Comparison of ENCODE assay signal across 8 mouse cellular contexts in the genomic region with DNA sequence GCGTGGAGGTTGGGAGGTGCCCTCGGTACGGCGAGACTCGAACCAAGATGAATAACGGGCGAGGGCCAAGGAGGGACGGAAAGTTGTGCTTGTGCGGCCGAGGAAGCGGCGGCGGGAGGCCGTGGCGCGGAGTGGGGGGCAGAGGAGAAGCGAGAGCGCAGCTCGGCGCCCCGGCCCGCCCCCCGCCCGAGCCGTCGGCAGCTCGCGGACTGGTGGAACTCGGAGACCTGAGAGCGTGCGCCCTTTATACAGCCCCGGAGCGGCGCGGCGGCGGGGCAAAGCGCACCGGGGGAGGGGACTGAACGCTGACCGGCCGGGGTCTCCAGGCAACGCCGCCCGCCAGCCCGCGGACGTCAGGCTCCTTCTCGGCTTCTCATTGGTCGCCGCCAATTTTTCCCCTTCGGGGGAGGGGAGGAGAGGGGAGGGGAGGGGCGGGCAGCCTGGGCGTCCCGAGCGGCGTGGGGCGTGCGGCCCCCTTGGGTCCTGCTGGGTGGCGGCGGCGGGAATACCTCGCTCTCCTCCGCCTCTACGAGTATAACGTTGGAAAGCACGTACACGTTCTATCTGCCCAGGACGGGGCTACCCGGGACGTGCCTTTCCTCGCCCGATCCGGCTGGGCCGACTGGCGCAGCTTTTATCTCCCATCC. TPM values are rescaled to one million over a fixed set of nuclear protein-coding genes. Genes with fewer than 3 reads are reported as not detected.
DNase-seq lines count a peak whose midpoint lies in the region; ATAC-seq lines count a peak whose summit lies in the region.

A gene (minus strand): TSS at position 221 of the 647 bp plus-strand sequence.

- H3K27ac ChIP-seq in intestine, embryonic 14.5 days (ENCODE audit: low read depth), result peak within 1 kb of the TSS; percentile 97

- peaks cover 36% of the 10 kb centered on the region for H3K36me3 ChIP-seq in intestine, embryonic 14.5 days (ENCODE audit: control insufficient read depth, insufficient read depth, low read length)

- DNase-seq in adrenal gland, adult (ENCODE audit: inconsistent age in 2 of 2, low spot score in 1 of 2), result peak; percentile 98
- peak; percentile 97 for DNase-seq in embryo, embryonic 11 days
- DNase-seq in gastrocnemius, postnatal 25 days, result peak; percentile 97
- DNase-seq in intestine, embryonic 14.5 days (ENCODE audit: low spot score), result peak; percentile 94
- peak; percentile 87 to 89 for DNase-seq in left cerebral cortex, postnatal 14 days (ENCODE audit: low spot score in 2 of 2)
- DNase-seq in right cerebral cortex, postnatal 14 days, result peak; percentile 88
- DNase-seq in urinary bladder, postnatal 36 days (ENCODE audit: low spot score in 2 of 2), result peak; percentile 95 to 98

- peak within 1 kb of the TSS; percentile 98 for H3K9ac ChIP-seq in intestine, embryonic 14.5 days (ENCODE audit: low read length)

- WGBS in intestine, embryonic 14.5 days, result under 1% methylated on average over 63 of the region's 76 CpGs

- H3K4me1 ChIP-seq in intestine, embryonic 14.5 days (replicated peaks; ENCODE audit: control insufficient read depth, insufficient read depth, low read length), result peaks cover 16% of the 10 kb centered on the region

- no peaks in the 10 kb centered on the region for H3K9me3 ChIP-seq in intestine, embryonic 14.5 days (ENCODE audit: control insufficient read depth, low read length)

- intact Hi-C loops in left cerebral cortex, postnatal 14 days (cut with DNase I), result loop anchor here (5.0 kb wide), 1 partner anchor 76 kb away; no protein-coding TSS in a partner anchor

- H3K4me3 ChIP-seq in intestine, embryonic 14.5 days (ENCODE audit: low read depth, low read length), result peak within 1 kb of the TSS; percentile 77

- peak within 1 kb of the TSS; percentile 61 for H3K4me2 ChIP-seq in intestine, embryonic 14.5 days (ENCODE audit: low read length)

- ATAC-seq in intestine, embryonic 14.5 days (replicated peaks; ENCODE audit: low FRiP score, low TSS enrichment, low read depth), result peak; percentile 89
- ATAC-seq in megakaryocyte-erythroid progenitor cell, adult 5-6 weeks (replicated peaks; ENCODE audit: low FRiP score, low TSS enrichment, poor library complexity, severe bottlenecking), result peak; percentile 43

- no peaks in the 10 kb centered on the region for H3K27me3 ChIP-seq in intestine, embryonic 14.5 days (replicated peaks; ENCODE audit: control insufficient read depth, insufficient read depth, low read length)

RNA-seq across cellular contexts. Expression of the gene that starts here (rescaled TPM):
- 10 to 100 TPM; 10.1 to 14.9 TPM for total RNA-seq in gastrocnemius, postnatal 25 days (2021)
- 35.1 and 36.5 TPM in 2 replicates for polyA plus RNA-seq in intestine, embryonic 14.5 days (2014; fragmentation: Nextera tagmentation; extraction: Ambion mirVana)
- 10 to 100 TPM; 16.6 to 26.1 TPM for total RNA-seq in left cerebral cortex, postnatal 14 days (2021)
- total RNA-seq in megakaryocyte-erythroid progenitor cell, adult 5-6 weeks (2014; fragmentation: Nextera tagmentation), result 136 and 142 TPM in 2 replicates
- total RNA-seq in megakaryocyte-erythroid progenitor cell, adult 5-6 weeks (2017), result 97.7 and 143 TPM in 2 replicates

Comparison
In these comparisons a context has a peak if more than half of its experiments do, and no peak if none do; other contexts are left out.
1. Peak in every context shown above with its lines: DNase-seq, ATAC-seq, H3K4me3 ChIP-seq and H3K27ac ChIP-seq.